Comparison of ENCODE assay signal across 8 mouse cellular contexts in genomic region chr2:30495909-30496861, GRCm38 (mm10). TPM values are rescaled to one million over a fixed set of nuclear protein-coding genes. Genes with fewer than 3 reads are reported as not detected.
DNase-seq lines count a peak whose midpoint lies in the region; ATAC-seq and TF ChIP-seq lines count a peak whose summit lies in the region.

No protein-coding gene starts in this region.

- no peaks in the 10 kb centered on the region for H3K36me3 ChIP-seq in intestine, embryonic 14.5 days (ENCODE audit: control insufficient read depth, insufficient read depth, low read length)

- H3K4me1 ChIP-seq in cortical plate, adult 2 months (ENCODE audit: control insufficient read depth, insufficient read depth, low read length), result no peaks in the 10 kb centered on the region
- H3K4me1 ChIP-seq in intestine, embryonic 14.5 days (replicated peaks; ENCODE audit: control insufficient read depth, insufficient read depth, low read length), result peaks cover 6% of the 10 kb centered on the region

- peak overlapping the region; percentile 3 for H3K4me3 ChIP-seq in cortical plate, adult 2 months (ENCODE audit: insufficient read depth, low read length)
- peak overlapping the region; percentile 15 for H3K4me3 ChIP-seq in intestine, embryonic 14.5 days (ENCODE audit: low read depth, low read length)

- DNase-seq in WW6 (ENCODE audit: low read depth, low spot score), result peak; percentile 26
- DNase-seq in gonadal fat pad, adult 2 months (ENCODE audit: low read depth), result peak; percentile 46
- peak; percentile 87 for DNase-seq in intestine, embryonic 14.5 days (ENCODE audit: low spot score)
- peak; percentile 54 to 59 for DNase-seq in left cerebral cortex, postnatal 14 days (ENCODE audit: low spot score in 2 of 2)
- peak; percentile 79 to 84 for DNase-seq in right cerebral cortex, postnatal 10 days (ENCODE audit: low spot score in 2 of 2)

- intact Hi-C loops in left cerebral cortex, postnatal 14 days (cut with DNase I), result no loop called here

- H3K4me2 ChIP-seq in intestine, embryonic 14.5 days (ENCODE audit: low read length), result peak overlapping the region; percentile 55

- no peaks in the 10 kb centered on the region for H3K9me3 ChIP-seq in intestine, embryonic 14.5 days (ENCODE audit: control insufficient read depth, low read length)

- TF ChIP-seq CTCF in cortical plate, adult 2 months (IDR thresholded peaks at IDR 0.05; ENCODE audit: extremely low read depth, insufficient read depth, low read length), result no peak

- no peak overlapping the region for H3K27ac ChIP-seq in cortical plate, adult 2 months (ENCODE audit: insufficient read depth, low read length)
- no peak overlapping the region for H3K27ac ChIP-seq in intestine, embryonic 14.5 days (ENCODE audit: low read depth)

- peak; percentile 92 for ATAC-seq in intestine, embryonic 14.5 days (replicated peaks; ENCODE audit: low FRiP score, low TSS enrichment, low read depth)
- peak; percentile 68 for ATAC-seq in megakaryocyte, adult 5-6 weeks (ENCODE audit: poor library complexity, severe bottlenecking)
- ATAC-seq in erythroblast, adult 5-6 weeks (replicated peaks; ENCODE audit: low FRiP score, poor library complexity, severe bottlenecking), result no peak

- 26% methylated on average over 22 of the region's 22 CpGs for WGBS in intestine, embryonic 14.5 days

- peak overlapping the region; percentile 23; the same call in 1 of the 2 replicates for H3K9ac ChIP-seq in intestine, embryonic 14.5 days (ENCODE audit: low read length)

- no peaks in the 10 kb centered on the region for H3K27me3 ChIP-seq in intestine, embryonic 14.5 days (replicated peaks; ENCODE audit: control insufficient read depth, insufficient read depth, low read length)

- no peak for TF ChIP-seq POLR2A in cortical plate, adult 2 months (IDR thresholded peaks at IDR 0.05; ENCODE audit: extremely low read depth, insufficient read depth, low read length)

RNA-seq across cellular contexts. Expression of gene Ier5l, which starts 22.2 kb away (rescaled TPM):
- 19.5 and 22.1 TPM in 2 replicates for polyA plus RNA-seq in cortical plate, adult 2 months (2012; rRNA removed)
- 8.2 and 9.0 TPM in 2 replicates for polyA plus RNA-seq in gonadal fat pad, adult 2 months (2012; rRNA removed)
- polyA plus RNA-seq in intestine, embryonic 14.5 days (2014; fragmentation: Nextera tagmentation; extraction: Ambion mirVana), result 2.1 TPM in 2 replicates
- total RNA-seq in left cerebral cortex, postnatal 14 days (2021), result 10 to 100 TPM; 12.7 to 15.1 TPM
- total RNA-seq in megakaryocyte, adult 5-6 weeks (2015), result 0.18 and 0.40 TPM in 2 replicates
- 0.99 and 1.1 TPM in 2 replicates for total RNA-seq in megakaryocyte, adult 5-6 weeks (2017)
- total RNA-seq in erythroblast, adult 5-6 weeks (2015; ENCODE audit: low replicate concordance), result not detected in 2 replicates
- total RNA-seq in erythroblast, adult 5-6 weeks (2017; ENCODE audit: low replicate concordance), result not detected in 2 replicates

Comparison
In these comparisons a context has a peak if more than half of its experiments do, and no peak if none do; other contexts are left out.
1. DNase-seq: peak in every context shown above with its lines; median percentile 87 in intestine, embryonic 14.5 days; 82 in right cerebral cortex, postnatal 10 days; 56 in left cerebral cortex, postnatal 14 days; 46 in gonadal fat pad, adult 2 months; 26 in WW6.
2. RNA of gene Ier5l, which starts 22.2 kb away (total RNA-seq): 12.7 to 15.1 TPM in left cerebral cortex, postnatal 14 days; 0.18 to 1.1 TPM in megakaryocyte, adult 5-6 weeks and not detected in erythroblast, adult 5-6 weeks; every median in the first group is over 4 times any median in the second.